Mouse (Mus musculus) lung, postnatal 0 days (tissue): ENCODE data around the gene Wdr35.

Source experiments
- CTCF ChIP-seq: IDR thresholded peaks from 2 replicates; pipeline ENCODE4 v1.5.1; 2016; ENCODE audit warnings: antibody characterized with exemption, mild to moderate bottlenecking
- EP300 ChIP-seq: IDR thresholded peaks from 2 replicates; pipeline ENCODE4 v1.6.1; 2016; ENCODE audit warnings: antibody characterized with exemption, mild to moderate bottlenecking, control low read depth

DNA sequence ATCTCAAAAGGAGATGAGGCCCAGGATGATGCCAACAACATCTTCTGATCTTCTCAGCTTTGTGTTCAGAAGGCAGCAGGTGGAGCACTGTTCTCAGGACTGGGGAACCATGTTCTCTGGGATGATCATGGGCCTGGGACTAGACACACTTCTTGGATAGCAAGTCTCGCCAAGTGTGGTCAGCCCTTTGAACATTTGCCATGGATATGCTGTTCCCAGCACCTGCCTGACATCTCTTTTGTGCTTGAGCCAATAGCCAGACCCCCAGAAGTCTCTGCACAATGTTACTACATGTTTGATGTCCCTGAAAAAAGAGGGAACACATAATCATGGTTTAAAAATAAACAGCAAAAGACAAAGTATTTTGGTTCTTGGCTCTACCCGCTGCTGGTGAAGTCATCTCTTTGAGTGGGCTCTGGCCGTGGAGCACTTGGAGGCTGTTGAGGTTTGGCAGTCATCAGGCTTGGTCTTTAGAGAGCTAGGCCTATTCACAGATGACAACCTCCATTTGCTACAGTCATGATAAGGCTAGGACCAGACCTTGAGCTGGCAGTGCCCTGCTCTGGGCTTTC lies 103.9 kb downstream of the Wdr35 start:
- TF ChIP-seq EP300: no peak
- TF ChIP-seq CTCF: no peak
